Comparison of ENCODE assay signal across 7 mouse cellular contexts in the genomic region with DNA sequence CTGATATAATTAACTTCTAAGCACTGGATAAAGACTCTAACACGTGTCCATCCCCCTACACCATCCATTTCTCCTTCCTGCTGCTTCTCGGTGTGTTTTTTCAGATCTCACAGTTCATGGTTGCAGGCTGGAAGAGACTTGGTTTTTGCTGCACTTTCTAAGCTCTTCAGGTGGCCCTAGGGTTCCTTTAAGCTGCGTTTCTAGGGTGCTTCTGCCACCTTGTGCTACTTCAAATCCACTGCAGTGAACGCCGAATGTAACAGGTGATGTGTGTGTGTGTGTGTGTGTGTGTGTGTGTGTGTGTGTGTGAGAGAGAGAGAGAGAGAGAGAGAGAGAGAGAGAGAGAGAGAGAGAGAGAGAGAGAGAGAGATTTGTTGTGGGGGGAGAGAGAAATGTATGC.
A peak's percentile ranks its signal among the peaks of the same experiment; 100 is the strongest.
DNase-seq lines count a peak whose midpoint lies in the region; ATAC-seq lines count a peak whose summit lies in the region.

No protein-coding gene starts in this region.

- no peak overlapping the region for H3K4me2 ChIP-seq in stomach, embryonic 14.5 days (replicated peaks; ENCODE audit: low read depth, low read length)

- peak; percentile 65; the same call in 1 of the 2 replicates for ATAC-seq in stomach, embryonic 14.5 days (ENCODE audit: insufficient number of reproducible peaks, insufficient read depth, low FRiP score, low read depth)

- intact Hi-C loops in left cerebral cortex, postnatal 14 days (cut with DNase I), result loop anchor here (2.0 to 10.0 kb wide), 2 partner anchors 135 to 501 kb away; no protein-coding TSS in a partner anchor

- no peaks in the 10 kb centered on the region for H3K36me3 ChIP-seq in stomach, embryonic 14.5 days (ENCODE audit: control insufficient read depth, insufficient read depth, low read length)

- DNase-seq in left cerebral cortex, postnatal 14 days (ENCODE audit: low spot score in 2 of 2), result peak; percentile 57 to 65
- DNase-seq in left cerebral cortex, adult 11 months (ENCODE audit: low spot score), result no peak
- peak; percentile 60 for DNase-seq in embryo, embryonic 11 days
- peak; percentile 57 for DNase-seq in kidney, postnatal 10 days
- no peak for DNase-seq in adrenal gland, adult 18-20 months (ENCODE audit: low spot score in 2 of 2)
- DNase-seq in urinary bladder, adult 2 months (ENCODE audit: low spot score), result no peak

- H3K4me1 ChIP-seq in stomach, embryonic 14.5 days (ENCODE audit: control insufficient read depth, insufficient read depth, low read length), result peaks cover 15% of the 10 kb centered on the region; the same call in 1 of the 2 replicates

- no peak overlapping the region for H3K4me3 ChIP-seq in stomach, embryonic 14.5 days (ENCODE audit: low read depth, low read length)

- no peaks in the 10 kb centered on the region for H3K27me3 ChIP-seq in stomach, embryonic 14.5 days (ENCODE audit: control insufficient read depth, insufficient read depth, low read length)

- 16% methylated on average over 5 of the region's 5 CpGs for WGBS in stomach, embryonic 14.5 days

- H3K27ac ChIP-seq in stomach, embryonic 14.5 days (ENCODE audit: low read length), result no peak overlapping the region

- no peaks in the 10 kb centered on the region for H3K9me3 ChIP-seq in stomach, embryonic 14.5 days (ENCODE audit: control insufficient read depth, low read depth, low read length)

- H3K9ac ChIP-seq in stomach, embryonic 14.5 days (replicated peaks; ENCODE audit: low read depth, low read length), result no peak overlapping the region

Comparison
In these comparisons a context has a peak if more than half of its experiments do, and no peak if none do; other contexts are left out.
1. DNase-seq: peak in left cerebral cortex, postnatal 14 days (2 of 2), embryo, embryonic 11 days (single experiment) and kidney, postnatal 10 days (single experiment); none in left cerebral cortex, adult 11 months (single experiment), adrenal gland, adult 18-20 months (0 of 2) and urinary bladder, adult 2 months (single experiment).